Comparison of ENCODE assay signal across 16 mouse cellular contexts in genomic region chr3:89435041-89435440, GRCm38 (mm10). TPM values are rescaled to one million over a fixed set of nuclear protein-coding genes. Genes with fewer than 3 reads are reported as not detected.
DNase-seq lines count a peak whose midpoint lies in the region; ATAC-seq and TF ChIP-seq lines count a peak whose summit lies in the region.
"Had no signal": no experiment of that assay in that cellular context is flagged by ENCODE, and none has a peak within 500 bp of the region (broad histone marks: within the 10 kb centered on the region; RNA-seq: fewer than 3 reads in every experiment).

No protein-coding gene starts in this region.

- H3K4me1 ChIP-seq in ES-Bruce4 (ENCODE audit: control insufficient read depth, insufficient read depth, low read length) = peaks cover 5% of the 10 kb centered on the region
- H3K4me1 ChIP-seq in limb, embryonic 10.5 days = peaks cover 51% of the 10 kb centered on the region

- no peak overlapping the region for H3K4me3 ChIP-seq in layer of hippocampus, adult 2 months
- no peak overlapping the region for H3K4me3 ChIP-seq in ES-Bruce4 (ENCODE audit: low read depth, low read length)
- no peak overlapping the region for H3K4me3 ChIP-seq in limb, embryonic 10.5 days
- H3K4me3 ChIP-seq: neural tube, embryonic 12.5 days had no signal

- no peak for TF ChIP-seq CTCF in layer of hippocampus, adult 2 months (conservative IDR thresholded peaks at IDR 0.05)
- no peak for TF ChIP-seq CTCF in ES-Bruce4 (IDR thresholded peaks at IDR 0.05; ENCODE audit: low read depth, low read length)
- no peak for TF ChIP-seq CTCF in brain, embryonic 14.5 days (IDR thresholded peaks at IDR 0.05; ENCODE audit: borderline replicate concordance, extremely low read depth, insufficient read depth, insufficient read length)

- no peaks in the 10 kb centered on the region for H3K9me3 ChIP-seq in ES-Bruce4 (replicated peaks; ENCODE audit: control insufficient read depth, insufficient read depth, low read length, poor library complexity, severe bottlenecking)
- H3K9me3 ChIP-seq in limb, embryonic 10.5 days (replicated peaks) = no peaks in the 10 kb centered on the region
- H3K9me3 ChIP-seq: neural tube, embryonic 12.5 days had no signal

- ATAC-seq in erythroblast, adult 5-6 weeks (replicated peaks; ENCODE audit: low FRiP score, poor library complexity, severe bottlenecking) = no peak
- ATAC-seq: activated CD4-positive, CD25-positive, alpha-beta regulatory T cell, adult 4 months; intestine, embryonic 16.5 days had no signal

- 83% methylated on average over 7 of the region's 7 CpGs for WGBS in limb, embryonic 10.5 days

- H3K9ac ChIP-seq in ES-Bruce4 (ENCODE audit: low read depth, poor library complexity, severe bottlenecking) = no peak overlapping the region
- H3K9ac ChIP-seq: neural tube, embryonic 12.5 days had no signal

- TF ChIP-seq POLR2A in ES-Bruce4 (IDR thresholded peaks at IDR 0.05; ENCODE audit: insufficient read depth, low read length) = no peak
- no peak for TF ChIP-seq POLR2A in brain, embryonic 14.5 days (IDR thresholded peaks at IDR 0.05; ENCODE audit: borderline replicate concordance, extremely low read depth, insufficient read depth, insufficient read length, poor library complexity, severe bottlenecking)

- peaks cover 10% of the 10 kb centered on the region for H3K36me3 ChIP-seq in ES-Bruce4 (ENCODE audit: control insufficient read depth, insufficient read depth, low read length, poor library complexity, severe bottlenecking)
- peaks cover 39% of the 10 kb centered on the region for H3K36me3 ChIP-seq in limb, embryonic 10.5 days

- no peak for DNase-seq in layer of hippocampus, adult 2 months (ENCODE audit: low spot score in 2 of 2)
- DNase-seq in layer of hippocampus, adult 11-12 months (ENCODE audit: low spot score) = no peak
- DNase-seq in brain, embryonic 14.5 days (ENCODE audit: low read depth) = peak; percentile 59
- no peak for DNase-seq in limb, embryonic 10.5 days (ENCODE audit: low spot score)
- DNase-seq in spleen, postnatal 4 days (ENCODE audit: low spot score in 2 of 2) = no peak
- DNase-seq: cerebellum, adult 11 months; cerebellum, postnatal 36 days; lung, postnatal 36 days; midbrain, embryonic 14.5 days; thymus, postnatal 25 days had no signal

- H3K27me3 ChIP-seq in ES-Bruce4 (ENCODE audit: control insufficient read depth, insufficient read depth, low read length, poor library complexity, severe bottlenecking) = no peaks in the 10 kb centered on the region
- H3K27me3 ChIP-seq in limb, embryonic 10.5 days (ENCODE audit: low read depth, poor library complexity, severe bottlenecking) = no peaks in the 10 kb centered on the region
- H3K27me3 ChIP-seq: neural tube, embryonic 12.5 days had no signal

- peak overlapping the region; percentile 68 for H3K27ac ChIP-seq in layer of hippocampus, adult 2 months
- H3K27ac ChIP-seq in ES-Bruce4 (ENCODE audit: insufficient read depth, low read length) = 0 out of 2 replicates have a peak overlapping the region, but pooled peaks have one; percentile 7
- H3K27ac ChIP-seq in limb, embryonic 10.5 days = peak overlapping the region; percentile 17; the same call in 1 of the 2 replicates
- H3K27ac ChIP-seq: kidney, postnatal 0 days; neural tube, embryonic 12.5 days had no signal

- TF ChIP-seq EP300 in ES-Bruce4 (IDR thresholded peaks at IDR 0.05; ENCODE audit: insufficient read depth, low read depth, low read length) = no peak

RNA-seq across cellular contexts. Expression of gene Pbxip1, which starts 1.5 kb away (rescaled TPM):
- 10 to 100 TPM; 38.9 to 41.8 TPM for total RNA-seq in layer of hippocampus, adult 2 months (2021)
- 12.2 and 13.6 TPM in 2 replicates for polyA plus RNA-seq in ES-Bruce4 (2011; ENCODE audit: insufficient read depth, insufficient read length, low read depth, missing spikeins)
- polyA plus RNA-seq in brain, embryonic 14.5 days (2012; rRNA removed) = 9.5 and 13.6 TPM in 2 replicates
- polyA plus RNA-seq in limb, embryonic 10.5 days (2016; fragmentation: Nextera tagmentation; extraction: Ambion mirVana) = 13.0 and 19.2 TPM in 2 replicates
- total RNA-seq in erythroblast, adult 5-6 weeks (2015; ENCODE audit: low replicate concordance) = 3.8 and 4.2 TPM in 2 replicates
- total RNA-seq in erythroblast, adult 5-6 weeks (2017; ENCODE audit: low replicate concordance) = 6.2 and 8.6 TPM in 2 replicates

RNA-seq across cellular contexts. Expression of gene Pygo2, which starts 5.0 kb away (rescaled TPM):
- 10 to 100 TPM; 55.5 to 61.9 TPM for total RNA-seq in layer of hippocampus, adult 2 months (2021)
- 41.7 and 43.3 TPM in 2 replicates for polyA plus RNA-seq in ES-Bruce4 (2011; ENCODE audit: insufficient read depth, insufficient read length, low read depth, missing spikeins)
- 71.6 and 90.9 TPM in 2 replicates for polyA plus RNA-seq in brain, embryonic 14.5 days (2012; rRNA removed)
- 50.7 and 53.5 TPM in 2 replicates for polyA plus RNA-seq in limb, embryonic 10.5 days (2016; fragmentation: Nextera tagmentation; extraction: Ambion mirVana)
- total RNA-seq in erythroblast, adult 5-6 weeks (2015; ENCODE audit: low replicate concordance) = 9.8 and 11.5 TPM in 2 replicates
- total RNA-seq in erythroblast, adult 5-6 weeks (2017; ENCODE audit: low replicate concordance) = 5.6 and 12.4 TPM in 2 replicates

RNA-seq across cellular contexts. Expression of gene Shc1, which starts 16.8 kb away (rescaled TPM):
- 10 to 100 TPM; 12.2 to 14.3 TPM for total RNA-seq in layer of hippocampus, adult 2 months (2021)
- polyA plus RNA-seq in ES-Bruce4 (2011; ENCODE audit: insufficient read depth, insufficient read length, low read depth, missing spikeins) = 87.4 and 88.9 TPM in 2 replicates
- polyA plus RNA-seq in brain, embryonic 14.5 days (2012; rRNA removed) = 29.5 and 30.2 TPM in 2 replicates
- polyA plus RNA-seq in limb, embryonic 10.5 days (2016; fragmentation: Nextera tagmentation; extraction: Ambion mirVana) = 82.6 and 96.2 TPM in 2 replicates
- total RNA-seq in erythroblast, adult 5-6 weeks (2015; ENCODE audit: low replicate concordance) = 14.4 and 25.2 TPM in 2 replicates
- 21.3 and 24.1 TPM in 2 replicates for total RNA-seq in erythroblast, adult 5-6 weeks (2017; ENCODE audit: low replicate concordance)

RNA-seq across cellular contexts. Expression of gene Cks1b, which starts 16.9 kb away (rescaled TPM):
- 1 to 10 TPM; 1.4 to 2.7 TPM for total RNA-seq in layer of hippocampus, adult 2 months (2021)
- 290 and 304 TPM in 2 replicates for polyA plus RNA-seq in ES-Bruce4 (2011; ENCODE audit: insufficient read depth, insufficient read length, low read depth, missing spikeins)
- 79.8 and 129 TPM in 2 replicates for polyA plus RNA-seq in brain, embryonic 14.5 days (2012; rRNA removed)
- 898 and 922 TPM in 2 replicates for polyA plus RNA-seq in limb, embryonic 10.5 days (2016; fragmentation: Nextera tagmentation; extraction: Ambion mirVana)
- total RNA-seq in erythroblast, adult 5-6 weeks (2015; ENCODE audit: low replicate concordance) = 67.9 and 79.9 TPM in 2 replicates
- total RNA-seq in erythroblast, adult 5-6 weeks (2017; ENCODE audit: low replicate concordance) = 37.4 and 42.1 TPM in 2 replicates

RNA-seq across cellular contexts. Expression of gene Pmvk, which starts 19.3 kb away (rescaled TPM):
- total RNA-seq in layer of hippocampus, adult 2 months (2021) = 10 to 100 TPM; 30.1 to 30.3 TPM
- polyA plus RNA-seq in ES-Bruce4 (2011; ENCODE audit: insufficient read depth, insufficient read length, low read depth, missing spikeins) = 48.3 and 51.9 TPM in 2 replicates
- 72.2 and 86.3 TPM in 2 replicates for polyA plus RNA-seq in brain, embryonic 14.5 days (2012; rRNA removed)
- polyA plus RNA-seq in limb, embryonic 10.5 days (2016; fragmentation: Nextera tagmentation; extraction: Ambion mirVana) = 63.6 and 65.9 TPM in 2 replicates
- 5.4 and 8.1 TPM in 2 replicates for total RNA-seq in erythroblast, adult 5-6 weeks (2015; ENCODE audit: low replicate concordance)
- 6.6 and 10.1 TPM in 2 replicates for total RNA-seq in erythroblast, adult 5-6 weeks (2017; ENCODE audit: low replicate concordance)

Comparison
In these comparisons a context has a peak if more than half of its experiments do, and no peak if none do; other contexts are left out.
1. H3K27ac ChIP-seq: peak in every context shown above with its lines; median percentile 68 in layer of hippocampus, adult 2 months; 17 in limb, embryonic 10.5 days; 7 in ES-Bruce4.